Mouse (Mus musculus): Measurements from ENCODE around the gene Cdc42.

Cdc42 gene

GRCm38 (mm10) chr4:137315061-137315460 lies 42.5 kb downstream of the Cdc42 start:
- DNase-seq = no peak

GRCm38 (mm10) chr4:137314561-137314960 lies 43.0 kb downstream of the Cdc42 start:
- DNase-seq = no peak

GRCm38 (mm10) chr4:137313511-137313910 lies 44.0 kb downstream of the Cdc42 start:
- DNase-seq = no peak

- peak; percentile 53 for DNase-seq
Observed at GRCm38 (mm10) chr4:137308377-137308776, 49.1 kb downstream of the Cdc42 start.

- DNase-seq = no peak
Observed at GRCm38 (mm10) chr4:137306991-137307706, 50.4 kb downstream of the Cdc42 start.

GRCm38 (mm10) chr4:137306577-137306888 lies 51.0 kb downstream of the Cdc42 start:
- no peak for DNase-seq

GRCm38 (mm10) chr4:137305831-137306576 lies 51.5 kb downstream of the Cdc42 start:
- no peak for DNase-seq

- DNase-seq = no peak
Observed at GRCm38 (mm10) chr4:137305066-137305465, 52.5 kb downstream of the Cdc42 start.

GRCm38 (mm10) chr4:137304106-137304505 lies 53.4 kb downstream of the Cdc42 start:
- DNase-seq = no peak

- no peak for DNase-seq
Observed at GRCm38 (mm10) chr4:137301635-137302034, 55.9 kb downstream of the Cdc42 start.

- no peak for DNase-seq
Observed at GRCm38 (mm10) chr4:137300227-137300626, 57.3 kb downstream of the Cdc42 start.

- DNase-seq = peak; percentile 47
Observed at GRCm38 (mm10) chr4:137298406-137298805, 59.1 kb downstream of the Cdc42 start.

GRCm38 (mm10) chr4:137297611-137298010 lies 59.9 kb downstream of the Cdc42 start:
- DNase-seq = no peak

GRCm38 (mm10) chr4:137294951-137295350 lies 62.6 kb downstream of the Cdc42 start:
- no peak for DNase-seq

GRCm38 (mm10) chr4:137294474-137294873 lies 63.0 kb downstream of the Cdc42 start:
- DNase-seq = no peak

- DNase-seq = no peak
Observed at GRCm38 (mm10) chr4:137294032-137294431, 63.5 kb downstream of the Cdc42 start.

GRCm38 (mm10) chr4:137292625-137293024 lies 64.9 kb downstream of the Cdc42 start:
- no peak for DNase-seq

GRCm38 (mm10) chr4:137290250-137290649 lies 67.3 kb downstream of the Cdc42 start:
- DNase-seq = no peak

GRCm38 (mm10) chr4:137289701-137290100 lies 67.8 kb downstream of the Cdc42 start:
- no peak for DNase-seq

- peak; percentile 69 for DNase-seq
Observed at GRCm38 (mm10) chr4:137287818-137288217, 69.7 kb downstream of the Cdc42 start.

- no peak for DNase-seq
Observed at GRCm38 (mm10) chr4:137287206-137287605, 70.3 kb downstream of the Cdc42 start.

GRCm38 (mm10) chr4:137286662-137286953 lies 70.9 kb downstream of the Cdc42 start:
- no peak for DNase-seq

GRCm38 (mm10) chr4:137285876-137286661 lies 71.5 kb downstream of the Cdc42 start:
- no peak for DNase-seq

GRCm38 (mm10) chr4:137283407-137283732 lies 74.2 kb downstream of the Cdc42 start:
- no peak for DNase-seq
